Mouse (Mus musculus) liver, embryonic 16.5 days (tissue): ENCODE measurements around the gene Ifrd2. TPM values are rescaled to one million over a fixed set of nuclear protein-coding genes. Genes with fewer than 3 reads are reported as not detected.

Experiments
- ATAC-seq: fragments of 200-750 bp; cut with Nextera tagmentation; 2 replicates; pipeline ENCODE4 v1.8.0; 2017; ENCODE audit warnings: low read depth, mild to moderate bottlenecking, moderate number of reproducible peaks, moderate library complexity
- H3K27ac ChIP-seq: fragments of 300-500 bp; sonication (generic); 2 replicates; pipeline ENCODE4 v1.5.1; 2014; ENCODE audit warnings: mild to moderate bottlenecking, low read length
- H3K27me3 ChIP-seq: fragments of 300-500 bp; sonication (generic); 2 replicates; pipeline ENCODE4 v1.6.1; 2014; ENCODE audit warnings: low read depth, low read length, mixed read lengths; ENCODE audit not compliant: control insufficient read depth, insufficient read depth
- H3K36me3 ChIP-seq: fragments of 300-500 bp; sonication (generic); 2 replicates; pipeline ENCODE4 v1.6.1; 2014; ENCODE audit warnings: mild to moderate bottlenecking; ENCODE audit not compliant: control insufficient read depth, insufficient read depth
- H3K4me1 ChIP-seq: fragments of 300-500 bp; sonication (generic); 2 replicates; pipeline ENCODE4 v1.6.1; 2014; ENCODE audit warnings: low read depth, low read length, mixed read lengths; ENCODE audit not compliant: control insufficient read depth
- H3K4me2 ChIP-seq: fragments of 300-500 bp; sonication (generic); 2 replicates; pipeline ENCODE4 v1.6.1; 2014; ENCODE audit warnings: low read depth, low read length, mixed read lengths
- H3K4me3 ChIP-seq: fragments of 300-500 bp; sonication (generic); 2 replicates; pipeline ENCODE4 v1.5.1; 2014; ENCODE audit warnings: low read depth, mild to moderate bottlenecking, low read length
- H3K9ac ChIP-seq: fragments of 300-500 bp; sonication (generic); 2 replicates; pipeline ENCODE4 v1.6.1; 2014; ENCODE audit warnings: low read depth, low read length
- H3K9me3 ChIP-seq: fragments of 300-500 bp; sonication (generic); replicated peaks from 2 replicates; pipeline ENCODE4 v1.6.1; 2016; ENCODE audit warnings: low read length; ENCODE audit not compliant: control insufficient read depth
- WGBS: fragments of 180-500 bp; shearing (Covaris S2); extraction: QIAGEN DNeasy Blood & Tissue Kit; methylation state at CpG from one replicate; pipeline ENCODE4 v1.1.7; 2014; ENCODE audit not compliant: insufficient replicate concordance; 5-methylcytosine and 5-hydroxymethylcytosine counted together
- polyA plus RNA-seq: library from polyadenylated mRNA; unstranded; fragments of >200 nt; fragmentation: Nextera tagmentation; extraction: Ambion mirVana; gene quantifications from 2 replicates; pipeline ENCODE4 v1.2.1, GENCODE M21; 2015

Ifrd2 gene
- polyA plus RNA-seq, 1 experiment from 2014 or later: 166 TPM

- 57% methylated on average over 2 of the region's 2 CpGs for WGBS
- no peaks in the 10 kb centered on the region for H3K9me3 ChIP-seq
- ATAC-seq: no peak
- no peak overlapping the region for H3K4me3 ChIP-seq
- H3K9ac ChIP-seq: no peak overlapping the region
- H3K4me1 ChIP-seq: peaks cover 16% of the 10 kb centered on the region
- H3K4me2 ChIP-seq: no peak overlapping the region
- H3K36me3 ChIP-seq: no peaks in the 10 kb centered on the region
- H3K27me3 ChIP-seq: no peaks in the 10 kb centered on the region; the same call in 1 of the 2 replicates
- no peak overlapping the region for H3K27ac ChIP-seq
Measured at GRCm38 (mm10) chr9:107607036-107607435, 19.6 kb downstream of the Ifrd2 start.

- Histone ChIP-seq H3K4me3 (no peak overlapping the region), H3K27me3 (no peaks in the 10 kb centered on the region; the same call in 1 of the 2 replicates), H3K4me1 (peaks cover 15% of the 10 kb centered on the region), H3K4me2 (no peak overlapping the region), H3K9ac (no peak overlapping the region), H3K9me3 (no peaks in the 10 kb centered on the region), H3K36me3 (no peaks in the 10 kb centered on the region), H3K27ac (no peak overlapping the region)
- ATAC-seq: no peak
- WGBS: 45% methylated on average over 9 of the region's 9 CpGs
Measured at GRCm38 (mm10) chr9:107607653-107608245, 20.3 kb downstream of the Ifrd2 start.

- no peaks in the 10 kb centered on the region for H3K36me3 ChIP-seq
- H3K4me2 ChIP-seq: no peak within 1 kb of the TSS
- WGBS: 57% methylated on average over 12 of the region's 12 CpGs
- H3K4me1 ChIP-seq: peaks cover 20% of the 10 kb centered on the region
- H3K9ac ChIP-seq: no peak within 1 kb of the TSS
- H3K27me3 ChIP-seq: no peaks in the 10 kb centered on the region; the same call in 1 of the 2 replicates
- no peak within 1 kb of the TSS for H3K27ac ChIP-seq
- H3K9me3 ChIP-seq: no peaks in the 10 kb centered on the region
- ATAC-seq: no peak
- no peak within 1 kb of the TSS for H3K4me3 ChIP-seq
Measured at GRCm38 (mm10) chr9:107608741-107609432, 21.4 kb downstream of the Ifrd2 start, which contains the start of gene Sema3b. Sema3b (minus strand) TSS chr9:107609229.

GRCm38 (mm10) chr9:107609433-107609830 lies 22.0 kb downstream of the Ifrd2 start:
- ATAC-seq: no peak
- H3K27ac ChIP-seq: no peak overlapping the region
- no peak overlapping the region for H3K4me2 ChIP-seq
- H3K27me3 ChIP-seq: no peaks in the 10 kb centered on the region
- H3K9me3 ChIP-seq: no peaks in the 10 kb centered on the region
- no peak overlapping the region for H3K4me3 ChIP-seq
- 76% methylated on average over 4 of the region's 4 CpGs for WGBS
- peaks cover 20% of the 10 kb centered on the region for H3K4me1 ChIP-seq
- H3K9ac ChIP-seq: no peak overlapping the region
- no peaks in the 10 kb centered on the region for H3K36me3 ChIP-seq

- H3K4me2 ChIP-seq: peak overlapping the region; percentile 97
- no peaks in the 10 kb centered on the region for H3K9me3 ChIP-seq
- 33% methylated on average over 6 of the region's 6 CpGs for WGBS
- no peaks in the 10 kb centered on the region for H3K27me3 ChIP-seq
- peak overlapping the region; percentile 62; the same call in 1 of the 2 replicates for H3K4me3 ChIP-seq
- peaks cover 13% of the 10 kb centered on the region for H3K36me3 ChIP-seq
- no peak; the same call in 1 of the 2 replicates for ATAC-seq
- peak overlapping the region; percentile 71; the same call in 1 of the 2 replicates for H3K27ac ChIP-seq
- peaks cover 12% of the 10 kb centered on the region for H3K4me1 ChIP-seq
- H3K9ac ChIP-seq: peak overlapping the region; percentile 75; the same call in 1 of the 2 replicates
Measured at GRCm38 (mm10) chr9:107611456-107612190, 24.2 kb downstream of the Ifrd2 start.

GRCm38 (mm10) chr9:107612191-107612944 lies 24.9 kb downstream of the Ifrd2 start:
- Histone ChIP-seq H3K4me3 (peak overlapping the region; percentile 62), H3K4me2 (peak overlapping the region; percentile 97), H3K27ac (peak overlapping the region; percentile 71), H3K4me1 (peaks cover 12% of the 10 kb centered on the region), H3K27me3 (no peaks in the 10 kb centered on the region), H3K9ac (peak overlapping the region; percentile 75), H3K36me3 (peaks cover 17% of the 10 kb centered on the region), H3K9me3 (no peaks in the 10 kb centered on the region)
- peak; percentile 95 for ATAC-seq
- WGBS: 4% methylated on average over 42 of the region's 48 CpGs

- Histone ChIP-seq H3K4me2 (peak overlapping the region; percentile 97), H3K36me3 (peaks cover 22% of the 10 kb centered on the region), H3K4me1 (peaks cover 12% of the 10 kb centered on the region), H3K27ac (peak overlapping the region; percentile 62), H3K9me3 (no peaks in the 10 kb centered on the region), H3K4me3 (peak overlapping the region; percentile 62), H3K9ac (peak overlapping the region; percentile 57), H3K27me3 (no peaks in the 10 kb centered on the region)
- no peak for ATAC-seq
- WGBS: 9% methylated on average over 12 of the region's 12 CpGs
Measured at GRCm38 (mm10) chr9:107612945-107613569, 25.6 kb downstream of the Ifrd2 start.

- Histone ChIP-seq H3K9me3 (no peaks in the 10 kb centered on the region), H3K27me3 (no peaks in the 10 kb centered on the region), H3K36me3 (peaks cover 29% of the 10 kb centered on the region), H3K4me3 (no peak overlapping the region), H3K27ac (no peak overlapping the region), H3K9ac (no peak overlapping the region), H3K4me2 (no peak overlapping the region), H3K4me1 (peaks cover 31% of the 10 kb centered on the region)
- no peak for ATAC-seq
- WGBS: 89% methylated on average over 4 of the region's 4 CpGs
Measured at GRCm38 (mm10) chr9:107615035-107615434, 27.6 kb downstream of the Ifrd2 start.
